Mouse (Mus musculus): ENCODE measurements at regions not wholly inside any gene's neighbourhood (a gene's known extent, or its start where the extent isn't known, plus 50 kb on each side); places are given as distances from the start of the nearest gene placed in this dataset.

DNA sequence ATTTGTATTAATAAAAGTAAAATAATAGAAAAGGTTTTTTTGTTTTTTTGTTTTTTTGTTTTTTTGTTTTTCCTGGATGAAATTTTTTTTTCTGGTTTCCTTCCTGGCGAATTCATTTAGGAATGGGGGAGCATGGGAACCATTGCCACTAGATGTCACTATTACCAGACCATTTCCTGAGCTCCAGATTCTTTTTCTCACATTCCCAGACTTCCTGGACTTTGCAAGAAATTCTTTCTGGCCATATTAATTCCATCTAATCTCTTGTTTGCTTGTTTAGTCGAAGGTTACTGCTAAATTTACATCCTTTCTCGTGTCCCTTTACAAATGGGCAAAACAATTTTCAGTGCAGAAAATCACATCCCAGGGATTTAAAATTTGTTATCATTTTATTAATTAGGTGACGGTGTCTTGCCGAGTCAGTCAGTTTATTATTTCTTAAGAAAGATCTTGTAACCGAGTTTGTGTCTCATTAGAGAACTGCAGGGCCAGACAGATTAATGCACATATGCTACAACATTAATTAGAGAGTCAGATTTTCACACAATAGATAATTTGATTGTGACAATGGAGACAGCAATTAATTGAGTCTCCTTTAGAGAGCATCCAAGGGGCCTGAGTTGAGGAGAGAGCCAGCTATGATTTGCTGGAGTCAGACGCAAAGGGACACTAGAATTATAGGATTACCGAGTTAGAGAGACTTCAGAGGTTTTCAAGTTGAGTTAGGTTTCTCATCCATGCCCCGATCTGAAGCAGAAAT, 1702.5 kb upstream of the Tenm2 start:
- H3K36me3 ChIP-seq (ENCODE audit: insufficient read depth): no peaks in the 10 kb centered on the region
- H3K4me1 ChIP-seq (ENCODE audit: insufficient read depth): 0 out of 2 replicates have a peak, but pooled peaks cover 6% of the 10 kb centered on the region
- H3K9ac ChIP-seq: no peak overlapping the region
- H3K27me3 ChIP-seq (ENCODE audit: insufficient read depth, low read length): no peaks in the 10 kb centered on the region
- ATAC-seq (no peak), DNase-seq (peak; percentile 57)
- H3K4me2 ChIP-seq (ENCODE audit: low read depth): no peak overlapping the region
- WGBS: 15% methylated on average over 9 of the region's 9 CpGs
- H3K9me3 ChIP-seq (ENCODE audit: low read length): no peaks in the 10 kb centered on the region
- TF ChIP-seq CTCF (IDR thresholded peaks at IDR 0.05; ENCODE audit: low read depth): peak; percentile 63
- H3K4me3 ChIP-seq (ENCODE audit: low read depth, low read length): no peak overlapping the region
- no peak overlapping the region for H3K27ac ChIP-seq (ENCODE audit: low read depth, low read length)

Measured in forebrain, postnatal 0 days (tissue).